Mouse (Mus musculus) hindbrain, embryonic 15.5 days (tissue): Measurements from ENCODE around the gene Spsb2. TPM values are rescaled to one million over a fixed set of nuclear protein-coding genes. Genes with fewer than 3 reads are reported as not detected.
A peak's percentile ranks its signal among the peaks of the same experiment; 100 is the strongest.
"Not testable (repeated sequence)": the region's sequence is repeated elsewhere in the genome, so short reads cannot be mapped to it uniquely, and the experiment has no call there.

ENCODE experiments used
- ATAC-seq: fragments of 200-750 bp; cut with Nextera tagmentation; 2 replicates; pipeline ENCODE4 v1.8.0; 2017; ENCODE audit warnings: low read depth, moderate number of reproducible peaks, moderate TSS enrichment; ENCODE audit not compliant: low FRiP score
- H3K27ac ChIP-seq: fragments of 300-500 bp; sonication (generic); replicated peaks from 2 replicates; pipeline ENCODE4 v1.5.1; 2015; ENCODE audit warnings: mild to moderate bottlenecking, inconsistent platforms
- H3K27me3 ChIP-seq: fragments of 300-500 bp; sonication (generic); 2 replicates; pipeline ENCODE4 v1.6.1; 2015; ENCODE audit warnings: control low read depth, inconsistent platforms
- H3K36me3 ChIP-seq: fragments of 300-500 bp; sonication (generic); 2 replicates; pipeline ENCODE4 v1.6.1; 2015; ENCODE audit warnings: control low read depth, inconsistent platforms
- H3K4me1 ChIP-seq: fragments of 300-500 bp; sonication (generic); replicated peaks from 2 replicates; pipeline ENCODE4 v1.6.1; 2015; ENCODE audit warnings: control low read depth, inconsistent platforms
- H3K4me2 ChIP-seq: fragments of 300-500 bp; sonication (generic); 2 replicates; pipeline ENCODE4 v1.6.1; 2015; ENCODE audit warnings: moderate library complexity, mild to moderate bottlenecking, inconsistent platforms
- H3K4me3 ChIP-seq: fragments of 300-500 bp; sonication (generic); 2 replicates; pipeline ENCODE4 v1.5.1; 2015; ENCODE audit warnings: mild to moderate bottlenecking, inconsistent platforms
- H3K9ac ChIP-seq: fragments of 300-500 bp; sonication (generic); 2 replicates; pipeline ENCODE4 v1.6.1; 2015; ENCODE audit warnings: inconsistent platforms
- H3K9me3 ChIP-seq: fragments of 300-500 bp; sonication (generic); 2 replicates; pipeline ENCODE4 v1.6.1; 2016; ENCODE audit warnings: control low read depth, inconsistent platforms
- WGBS: fragments of 180-500 bp; shearing (Covaris S2); methylation state at CpG from one replicate; pipeline ENCODE4 v1.1.7; 2015; 5-methylcytosine and 5-hydroxymethylcytosine counted together
- polyA plus RNA-seq: library from polyadenylated mRNA; unstranded; fragments of >200 nt; fragmentation: Nextera tagmentation; extraction: Ambion mirVana; gene quantifications from 2 replicates; pipeline ENCODE4 v1.2.1, GENCODE M21; 2015

Gene Spsb2
- polyA plus RNA-seq, 1 experiment from 2014 or later: 9.3 TPM

- H3K36me3 ChIP-seq: peaks cover 29% of the 10 kb centered on the region
- WGBS: 23% methylated on average over 10 of the region's 10 CpGs
- peak overlapping the region; percentile 78 for H3K4me3 ChIP-seq
- H3K27me3 ChIP-seq: no peaks in the 10 kb centered on the region
- no peak for ATAC-seq
- peak overlapping the region; percentile 77 for H3K4me2 ChIP-seq
- H3K9me3 ChIP-seq: no peaks in the 10 kb centered on the region
- peak overlapping the region; percentile 92 for H3K27ac ChIP-seq
- H3K9ac ChIP-seq: peak overlapping the region; percentile 51
- H3K4me1 ChIP-seq: peaks cover 22% of the 10 kb centered on the region
Measured at GRCm38 (mm10) chr6:124828101-124828592, 19.7 kb downstream of the Spsb2 start.

DNA sequence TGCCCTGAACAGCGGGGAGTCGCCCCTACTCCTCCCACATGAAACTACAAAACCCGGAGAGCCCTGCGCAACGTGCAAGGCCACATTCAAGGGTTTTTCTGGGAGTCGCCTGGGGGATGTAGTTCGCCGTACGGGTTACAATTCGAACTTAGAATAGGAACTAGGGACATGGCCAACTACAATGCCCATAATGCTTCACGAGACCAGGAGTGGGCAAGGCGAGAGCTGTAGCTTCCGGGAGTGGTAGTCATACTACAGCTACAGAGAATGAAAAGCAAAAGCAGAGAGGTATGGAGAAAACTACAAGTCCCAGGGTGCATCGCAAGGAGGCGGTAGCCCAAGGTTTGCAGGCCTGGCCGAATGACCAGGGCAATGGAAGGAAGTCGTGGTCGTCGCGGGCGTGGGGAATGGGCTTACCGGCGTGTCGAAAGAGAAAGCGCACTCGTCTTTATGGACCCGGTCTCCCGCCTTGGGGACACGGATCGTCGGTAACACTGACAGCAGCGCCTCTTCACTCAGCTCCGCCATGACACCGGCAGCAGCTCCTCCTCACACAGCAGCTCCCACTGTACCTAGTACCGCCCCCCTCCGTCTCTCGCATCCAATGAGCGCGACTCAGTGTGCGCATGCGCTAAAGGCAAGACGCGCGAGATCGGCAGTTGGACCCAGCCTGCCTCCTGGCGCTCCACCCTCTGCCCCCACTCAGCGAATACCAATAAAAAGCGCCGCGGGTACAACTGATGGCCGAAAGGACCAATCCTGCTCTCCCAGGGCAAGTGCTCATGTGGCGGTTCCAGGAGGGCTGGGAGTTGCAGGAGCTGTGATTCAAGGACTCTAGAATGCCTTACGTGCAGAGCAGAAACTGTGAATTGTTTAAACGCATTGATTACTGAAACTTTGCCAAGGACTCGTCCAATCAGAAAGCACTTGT lies 20.7 kb downstream of the Spsb2 start, which contains the start of the genes Usp5 and Cdca3:
Usp5 (minus strand) TSS at position 617 of the 931 bp plus-strand sequence.
Cdca3 (plus strand) TSS at position 680 of the 931 bp plus-strand sequence.
- Histone ChIP-seq H3K36me3 (peaks cover 20% of the 10 kb centered on the region), H3K9me3 (no peaks in the 10 kb centered on the region), H3K27me3 (no peaks in the 10 kb centered on the region), H3K9ac (peak within 1 kb of the TSS; percentile 75), H3K4me2 (peak within 1 kb of the TSS; percentile 77), H3K27ac (peak within 1 kb of the TSS; percentile 92), H3K4me1 (peaks cover 22% of the 10 kb centered on the region), H3K4me3 (peak within 1 kb of the TSS; percentile 78)
- ATAC-seq: peak; percentile 96
- WGBS: under 1% methylated on average over 55 of the region's 55 CpGs

- Histone ChIP-seq H3K4me1 (peaks cover 22% of the 10 kb centered on the region), H3K9me3 (no peaks in the 10 kb centered on the region), H3K27ac (peak overlapping the region; percentile 92), H3K27me3 (no peaks in the 10 kb centered on the region), H3K36me3 (peaks cover 11% of the 10 kb centered on the region), H3K9ac (peak overlapping the region; percentile 75), H3K4me3 (peak overlapping the region; percentile 78), H3K4me2 (peak overlapping the region; percentile 56)
- under 1% methylated on average over 38 of the region's 38 CpGs for WGBS
- ATAC-seq: peak; percentile 84
Measured at GRCm38 (mm10) chr6:124829799-124830700, 21.6 kb downstream of the Spsb2 start.

DNA sequence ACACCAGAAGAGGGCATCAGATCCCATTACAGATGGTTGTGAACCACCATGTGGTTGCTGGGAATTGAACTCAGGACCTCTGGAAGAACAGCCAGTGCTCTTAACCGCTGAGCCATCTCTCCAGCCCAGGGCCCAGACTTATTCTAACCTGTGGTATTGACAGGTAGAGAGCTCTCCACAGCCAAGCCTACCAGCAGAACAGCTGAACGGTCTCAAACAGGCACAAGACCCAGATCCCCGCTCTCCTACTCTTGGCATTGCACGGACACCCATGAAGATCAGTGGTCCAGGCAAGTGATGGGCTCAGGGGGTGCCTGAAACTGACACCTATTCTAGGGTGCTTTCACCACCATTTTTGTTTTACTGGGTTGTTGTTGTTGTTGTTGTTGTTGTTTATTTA lies 22.7 kb downstream of the Spsb2 start:
- H3K36me3 ChIP-seq, H3K27me3 ChIP-seq, H3K4me2 ChIP-seq, H3K9ac ChIP-seq, H3K9me3 ChIP-seq, ATAC-seq, H3K27ac ChIP-seq: not testable (repeated sequence)
- peaks cover 22% of the 10 kb centered on the region for H3K4me1 ChIP-seq
- WGBS: 95% methylated on average over 4 of the region's 4 CpGs
- 0 out of 2 replicates have a peak overlapping the region, but pooled peaks have one; percentile 3 for H3K4me3 ChIP-seq

GRCm38 (mm10) chr6:124831649-124832048 lies 23.2 kb downstream of the Spsb2 start:
- Histone ChIP-seq H3K9me3 (no peaks in the 10 kb centered on the region), H3K4me1 (peaks cover 22% of the 10 kb centered on the region), H3K9ac (no peak overlapping the region), H3K4me2 (no peak overlapping the region), H3K4me3 (no peak overlapping the region), H3K27ac (no peak overlapping the region), H3K36me3 (no peaks in the 10 kb centered on the region; the same call in 1 of the 2 replicates), H3K27me3 (no peaks in the 10 kb centered on the region)
- no peak for ATAC-seq
- 89% methylated on average over 8 of the region's 8 CpGs for WGBS

GRCm38 (mm10) chr6:124834512-124835081 lies 26.1 kb downstream of the Spsb2 start:
- ATAC-seq: no peak

DNA sequence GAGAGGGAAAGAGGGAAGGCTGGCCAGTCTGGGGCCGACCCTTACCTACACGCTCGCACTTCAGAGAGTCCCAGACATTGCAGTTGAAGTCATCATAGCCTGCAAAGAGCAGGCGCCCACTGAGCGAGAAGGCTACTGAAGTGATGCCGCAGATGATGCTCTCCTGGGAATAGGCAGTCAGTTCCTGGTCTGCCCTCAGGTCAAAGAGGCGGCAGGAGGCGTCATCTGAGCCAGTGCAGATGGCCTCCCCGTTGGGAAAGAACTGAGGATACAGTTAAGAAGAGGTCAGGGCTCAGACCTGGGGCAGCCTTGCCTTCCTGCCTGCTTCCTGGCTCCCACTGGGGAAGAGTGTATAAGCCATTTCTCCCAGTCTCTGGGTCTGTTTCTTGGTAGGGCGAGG lies 27.1 kb downstream of the Spsb2 start:
- H3K4me1 ChIP-seq: peaks cover 6% of the 10 kb centered on the region
- H3K36me3 ChIP-seq: no peaks in the 10 kb centered on the region
- WGBS: 58% methylated on average over 10 of the region's 10 CpGs
- H3K27me3 ChIP-seq: no peaks in the 10 kb centered on the region
- no peaks in the 10 kb centered on the region for H3K9me3 ChIP-seq
- ATAC-seq: no peak
- no peak overlapping the region for H3K27ac ChIP-seq
- no peak overlapping the region for H3K4me3 ChIP-seq
- H3K9ac ChIP-seq: no peak overlapping the region
- no peak overlapping the region for H3K4me2 ChIP-seq

More at GRCm38 (mm10) chr6:124834512-124835081, 26.1 kb downstream of the Spsb2 start:
- 86% methylated on average over 6 of the region's 6 CpGs for WGBS
- H3K9me3 ChIP-seq: no peaks in the 10 kb centered on the region
- no peak overlapping the region for H3K27ac ChIP-seq
- H3K36me3 ChIP-seq: no peaks in the 10 kb centered on the region
- no peaks in the 10 kb centered on the region for H3K27me3 ChIP-seq
- H3K4me2 ChIP-seq: no peak overlapping the region
- no peak overlapping the region for H3K9ac ChIP-seq
- no peak overlapping the region for H3K4me3 ChIP-seq
- H3K4me1 ChIP-seq: peaks cover 7% of the 10 kb centered on the region

DNA sequence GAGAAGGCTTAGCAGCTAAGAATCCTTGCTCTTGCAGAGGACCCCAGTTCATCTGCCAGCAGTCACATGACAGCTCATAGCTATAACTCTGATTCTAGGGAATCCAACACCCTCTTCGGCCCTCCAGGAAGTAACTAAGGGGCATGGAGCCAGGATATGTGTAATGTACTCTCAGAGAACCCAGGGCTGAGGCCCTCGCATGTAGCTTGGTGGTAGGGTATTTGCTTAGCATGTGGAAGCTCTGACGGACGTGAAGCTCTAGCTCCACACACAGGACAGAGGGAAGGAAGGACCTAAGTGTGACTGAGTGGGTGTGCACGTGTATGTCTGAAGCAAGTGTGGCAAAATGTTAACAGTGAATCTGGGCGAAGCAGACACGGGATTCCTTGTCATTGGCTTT lies 27.9 kb downstream of the Spsb2 start:
- Histone ChIP-seq H3K4me3 (no peak overlapping the region), H3K36me3 (peaks cover 3% of the 10 kb centered on the region; the same call in 1 of the 2 replicates), H3K9ac (no peak overlapping the region), H3K4me1 (peaks cover 4% of the 10 kb centered on the region; the same call in 1 of the 2 replicates), H3K9me3 (no peaks in the 10 kb centered on the region), H3K27ac (no peak overlapping the region), H3K4me2 (no peak overlapping the region), H3K27me3 (no peaks in the 10 kb centered on the region)
- 83% methylated on average over 7 of the region's 7 CpGs for WGBS
- ATAC-seq: no peak

DNA sequence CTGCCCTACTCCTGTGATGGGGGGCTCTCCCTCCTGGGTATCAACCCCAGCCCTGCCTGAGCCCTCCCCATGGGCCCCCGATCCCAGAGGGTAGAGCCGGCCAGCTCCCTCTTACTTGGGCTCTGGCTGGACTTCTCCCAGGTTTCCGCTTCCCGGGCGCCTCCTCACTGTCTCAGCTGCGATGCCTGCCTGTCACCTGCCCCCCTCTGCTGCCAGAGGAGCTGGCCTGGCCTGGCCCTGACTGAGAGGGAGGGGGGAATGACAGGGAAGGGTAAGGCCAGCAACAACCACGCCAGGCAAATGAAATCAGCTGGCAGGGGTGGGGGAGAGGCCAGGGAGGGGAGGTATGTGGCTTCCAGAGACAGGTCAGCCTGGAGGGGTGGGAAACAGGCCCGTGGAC lies 31.3 kb downstream of the Spsb2 start:
- H3K36me3 ChIP-seq: peaks cover 10% of the 10 kb centered on the region; the same call in 1 of the 2 replicates
- no peak overlapping the region for H3K4me2 ChIP-seq
- 20% methylated on average over 8 of the region's 8 CpGs for WGBS
- no peak overlapping the region for H3K9ac ChIP-seq
- no peak overlapping the region; the same call in 1 of the 2 replicates for H3K27ac ChIP-seq
- no peak overlapping the region for H3K4me3 ChIP-seq
- no peaks in the 10 kb centered on the region for H3K27me3 ChIP-seq
- peaks cover 4% of the 10 kb centered on the region; the same call in 1 of the 2 replicates for H3K4me1 ChIP-seq
- ATAC-seq: peak; percentile 25
- H3K9me3 ChIP-seq: no peaks in the 10 kb centered on the region

GRCm38 (mm10) chr6:124840241-124841167 lies 32.0 kb downstream of the Spsb2 start, which contains the start of gene Gnb3:
TSS of gene Gnb3 (minus strand) at chr6:124840275.
- Histone ChIP-seq H3K36me3 (peaks cover 10% of the 10 kb centered on the region; the same call in 1 of the 2 replicates), H3K27me3 (no peaks in the 10 kb centered on the region), H3K4me2 (no peak within 1 kb of the TSS), H3K4me3 (no peak within 1 kb of the TSS), H3K4me1 (peaks cover 4% of the 10 kb centered on the region; the same call in 1 of the 2 replicates), H3K9ac (no peak within 1 kb of the TSS), H3K9me3 (no peaks in the 10 kb centered on the region), H3K27ac (no peak within 1 kb of the TSS; the same call in 1 of the 2 replicates)
- 38% methylated on average over 15 of the region's 15 CpGs for WGBS
- ATAC-seq: no peak
